Mouse (Mus musculus): ENCODE data around the gene Adgrd1. TPM values are rescaled to one million over a fixed set of nuclear protein-coding genes. Genes with fewer than 3 reads are reported as not detected.

The Adgrd1 gene
- polyA plus RNA-seq (2015; fragmentation: Nextera tagmentation; extraction: Ambion mirVana), result 0.11 and 0.21 TPM in 2 replicates

DNA sequence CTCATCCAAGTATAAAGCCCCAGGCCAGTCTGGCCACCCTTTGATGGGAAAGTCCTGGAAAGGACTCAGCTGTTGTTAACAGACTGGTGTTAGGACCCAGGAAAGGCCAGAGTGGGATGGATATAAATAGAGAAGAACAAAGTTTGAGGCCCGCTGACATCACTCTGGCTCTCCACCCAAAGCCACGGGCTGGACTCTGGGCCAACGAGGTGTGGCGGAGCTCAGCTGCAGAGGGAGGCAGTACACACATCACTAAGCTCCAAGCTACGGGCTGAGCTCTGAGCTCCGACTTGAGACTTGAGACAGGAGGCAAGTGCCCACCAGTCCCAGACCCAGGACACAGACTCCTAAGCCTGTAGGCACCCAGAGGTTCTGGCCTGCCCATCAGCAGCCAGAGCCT is at the start of gene Adgrd1:
Adgrd1 (plus strand) TSS at position 240 of the 400 bp plus-strand sequence.
- H3K27ac ChIP-seq (ENCODE audit: low read length), result no peak within 1 kb of the TSS
- ATAC-seq, result no peak
- 58% methylated on average over 6 of the region's 6 CpGs for WGBS
- no peak within 1 kb of the TSS for H3K9ac ChIP-seq (ENCODE audit: low read depth, low read length)
- H3K4me3 ChIP-seq (ENCODE audit: low read depth, low read length), result no peak within 1 kb of the TSS
- H3K9me3 ChIP-seq (replicated peaks; ENCODE audit: control insufficient read depth, low read length, poor library complexity, severe bottlenecking), result no peaks in the 10 kb centered on the region
- no peaks in the 10 kb centered on the region for H3K4me1 ChIP-seq (ENCODE audit: control insufficient read depth, insufficient read depth, low read length)
- H3K36me3 ChIP-seq (ENCODE audit: control insufficient read depth, insufficient read depth, low read length), result no peaks in the 10 kb centered on the region
- H3K27me3 ChIP-seq (ENCODE audit: control insufficient read depth, insufficient read depth, low read depth, low read length), result no peaks in the 10 kb centered on the region
- no peak within 1 kb of the TSS for H3K4me2 ChIP-seq (ENCODE audit: low read length)

DNA sequence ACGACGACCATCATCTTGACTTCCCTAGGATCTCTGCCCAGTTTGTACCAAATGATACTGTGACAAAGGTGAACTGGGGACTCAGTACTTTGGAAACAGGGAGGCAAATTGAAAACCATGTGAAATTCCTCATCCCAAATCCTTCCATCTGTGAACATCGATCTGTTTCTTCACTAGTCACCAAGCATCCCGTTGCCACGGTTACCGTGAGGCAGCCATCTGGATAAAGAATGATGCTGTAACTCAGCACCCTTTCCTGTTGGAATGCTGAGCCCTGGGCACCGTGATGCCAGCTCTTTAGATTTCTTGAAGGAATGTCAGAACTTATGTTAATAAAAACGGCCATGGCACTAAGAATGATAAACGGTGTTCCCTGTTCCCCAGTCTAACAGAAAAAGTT is 47.2 kb upstream of the Adgrd1 start:
- Histone ChIP-seq H3K4me3 (ENCODE audit: low read depth, low read length) (no peak overlapping the region), H3K36me3 (ENCODE audit: control insufficient read depth, insufficient read depth, low read length) (no peaks in the 10 kb centered on the region), H3K27ac (ENCODE audit: low read length) (no peak overlapping the region), H3K4me2 (ENCODE audit: low read length) (no peak overlapping the region), H3K9ac (ENCODE audit: low read depth, low read length) (no peak overlapping the region), H3K4me1 (ENCODE audit: control insufficient read depth, insufficient read depth, low read length) (peaks cover 36% of the 10 kb centered on the region), H3K9me3 (replicated peaks; ENCODE audit: control insufficient read depth, low read length, poor library complexity, severe bottlenecking) (no peaks in the 10 kb centered on the region), H3K27me3 (ENCODE audit: control insufficient read depth, insufficient read depth, low read depth, low read length) (no peaks in the 10 kb centered on the region)
- 52% methylated on average over 9 of the region's 9 CpGs for WGBS
- no peak for ATAC-seq

GRCm38 (mm10) chr5:129051910-129052309 is 44.6 kb upstream of the Adgrd1 start:
- Histone ChIP-seq H3K9ac (ENCODE audit: low read depth, low read length) (no peak overlapping the region), H3K4me1 (ENCODE audit: control insufficient read depth, insufficient read depth, low read length) (peaks cover 24% of the 10 kb centered on the region), H3K27ac (ENCODE audit: low read length) (no peak overlapping the region), H3K27me3 (ENCODE audit: control insufficient read depth, insufficient read depth, low read depth, low read length) (no peaks in the 10 kb centered on the region), H3K9me3 (replicated peaks; ENCODE audit: control insufficient read depth, low read length, poor library complexity, severe bottlenecking) (no peaks in the 10 kb centered on the region), H3K4me3 (ENCODE audit: low read depth, low read length) (no peak overlapping the region), H3K36me3 (ENCODE audit: control insufficient read depth, insufficient read depth, low read length) (no peaks in the 10 kb centered on the region), H3K4me2 (ENCODE audit: low read length) (no peak overlapping the region)
- ATAC-seq, result no peak
- 93% methylated on average over 3 of the region's 3 CpGs for WGBS

DNA sequence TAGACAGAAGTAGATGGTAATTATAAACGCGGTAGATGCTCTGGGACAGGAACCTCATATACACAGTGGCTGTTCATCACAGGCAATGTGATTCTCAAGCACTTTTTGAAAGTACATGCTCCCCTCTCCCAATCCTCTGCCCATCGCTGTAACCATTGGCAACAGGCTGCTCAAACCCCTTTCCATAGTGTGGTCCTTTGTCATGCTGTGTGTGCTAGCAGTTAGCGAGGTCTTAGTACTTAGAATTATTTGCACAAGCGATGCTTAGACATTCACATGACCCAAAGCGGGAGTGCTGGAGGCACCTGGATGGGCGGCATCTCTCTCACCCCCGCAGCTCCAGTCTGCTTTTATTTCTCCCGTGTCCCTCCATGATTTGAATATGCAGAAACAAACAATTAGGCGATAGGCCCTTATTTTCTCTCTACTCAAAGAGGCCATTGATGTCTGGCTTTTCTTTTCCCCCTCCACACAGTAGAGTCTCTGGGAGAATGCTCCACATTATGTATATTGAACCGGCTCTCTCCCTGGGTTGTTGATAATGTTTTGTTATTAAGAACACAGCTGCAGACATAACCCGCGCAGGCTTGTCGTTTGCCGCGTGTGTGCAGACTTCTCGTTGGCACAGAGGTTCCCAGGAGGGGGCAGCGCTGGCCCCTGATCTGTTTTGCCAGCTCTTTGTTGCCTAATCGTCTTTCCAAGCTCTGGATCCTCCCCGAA is 43.8 kb upstream of the Adgrd1 start:
- H3K4me2 ChIP-seq (ENCODE audit: low read length), result peak overlapping the region; percentile 19
- no peaks in the 10 kb centered on the region for H3K27me3 ChIP-seq (ENCODE audit: control insufficient read depth, insufficient read depth, low read depth, low read length)
- H3K27ac ChIP-seq (ENCODE audit: low read length), result peak overlapping the region; percentile 78
- peak; percentile 88 for ATAC-seq
- no peaks in the 10 kb centered on the region for H3K36me3 ChIP-seq (ENCODE audit: control insufficient read depth, insufficient read depth, low read length)
- H3K9me3 ChIP-seq (replicated peaks; ENCODE audit: control insufficient read depth, low read length, poor library complexity, severe bottlenecking), result no peaks in the 10 kb centered on the region
- H3K4me1 ChIP-seq (ENCODE audit: control insufficient read depth, insufficient read depth, low read length), result peaks cover 24% of the 10 kb centered on the region
- WGBS, result 4% methylated on average over 20 of the region's 20 CpGs
- no peak overlapping the region for H3K4me3 ChIP-seq (ENCODE audit: low read depth, low read length)
- H3K9ac ChIP-seq (ENCODE audit: low read depth, low read length), result peak overlapping the region; percentile 4

GRCm38 (mm10) chr5:129054675-129055284 is 41.8 kb upstream of the Adgrd1 start:
- H3K27me3 ChIP-seq (ENCODE audit: control insufficient read depth, insufficient read depth, low read depth, low read length), result no peaks in the 10 kb centered on the region
- H3K9me3 ChIP-seq (replicated peaks; ENCODE audit: control insufficient read depth, low read length, poor library complexity, severe bottlenecking), result no peaks in the 10 kb centered on the region
- H3K4me1 ChIP-seq (ENCODE audit: control insufficient read depth, insufficient read depth, low read length), result peaks cover 12% of the 10 kb centered on the region
- 86% methylated on average over 9 of the region's 9 CpGs for WGBS
- no peak overlapping the region for H3K4me3 ChIP-seq (ENCODE audit: low read depth, low read length)
- H3K9ac ChIP-seq (ENCODE audit: low read depth, low read length), result no peak overlapping the region
- no peak overlapping the region for H3K27ac ChIP-seq (ENCODE audit: low read length)
- no peak overlapping the region for H3K4me2 ChIP-seq (ENCODE audit: low read length)
- H3K36me3 ChIP-seq (ENCODE audit: control insufficient read depth, insufficient read depth, low read length), result no peaks in the 10 kb centered on the region
- ATAC-seq, result no peak

DNA sequence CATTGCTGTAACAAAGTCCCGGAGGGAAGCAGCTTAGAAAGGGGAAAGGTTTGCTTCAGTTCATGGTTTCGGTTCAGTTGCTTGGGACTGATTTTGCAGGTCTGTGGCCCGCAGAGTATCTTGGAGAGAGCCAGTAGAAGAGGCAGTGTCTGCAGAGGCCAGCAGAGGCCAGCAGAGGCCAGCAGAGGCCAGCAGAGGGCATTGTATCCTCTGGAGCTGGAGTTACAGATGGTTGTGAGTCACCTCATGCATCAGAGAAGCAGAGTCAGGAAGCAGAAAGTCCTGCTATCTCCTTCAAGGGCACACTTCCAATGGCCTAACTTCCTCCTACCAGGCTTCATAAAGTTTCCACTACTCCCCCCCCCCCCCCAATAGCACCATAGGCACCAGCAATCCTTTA is 37.4 kb upstream of the Adgrd1 start:
- Histone ChIP-seq H3K9ac (ENCODE audit: low read depth, low read length) (no peak overlapping the region), H3K27me3 (ENCODE audit: control insufficient read depth, insufficient read depth, low read depth, low read length) (no peaks in the 10 kb centered on the region), H3K4me2 (ENCODE audit: low read length) (no peak overlapping the region), H3K4me1 (ENCODE audit: control insufficient read depth, insufficient read depth, low read length) (peaks cover 5% of the 10 kb centered on the region; the same call in 1 of the 2 replicates), H3K27ac (ENCODE audit: low read length) (no peak overlapping the region), H3K4me3 (ENCODE audit: low read depth, low read length) (no peak overlapping the region), H3K9me3 (replicated peaks; ENCODE audit: control insufficient read depth, low read length, poor library complexity, severe bottlenecking) (no peaks in the 10 kb centered on the region), H3K36me3 (ENCODE audit: control insufficient read depth, insufficient read depth, low read length) (no peaks in the 10 kb centered on the region)
- 86% methylated on average over 3 of the region's 3 CpGs for WGBS
- no peak for ATAC-seq

DNA sequence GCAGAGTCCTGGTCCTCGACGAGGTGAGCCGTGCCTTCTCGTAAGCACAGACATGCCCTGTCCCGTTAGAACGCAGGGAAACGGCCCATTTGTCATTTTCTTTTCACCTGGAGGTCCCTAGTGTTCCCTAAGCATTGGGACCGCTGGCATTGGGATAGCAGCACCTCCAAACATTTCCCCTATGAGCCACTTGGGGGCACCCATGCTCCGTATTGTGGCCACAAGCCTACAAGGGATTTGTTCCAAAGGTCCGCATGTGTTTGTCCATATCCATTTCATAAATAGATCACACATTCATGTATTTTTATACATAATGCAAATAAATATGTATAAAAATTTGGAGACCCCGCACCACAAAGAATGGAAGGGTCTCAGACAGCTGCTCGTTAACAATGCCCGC is 35.0 kb upstream of the Adgrd1 start:
- 0 out of 2 replicates have a peak, but pooled peaks have one; percentile 25 for ATAC-seq
- H3K9ac ChIP-seq (ENCODE audit: low read depth, low read length), result no peak overlapping the region
- no peaks in the 10 kb centered on the region for H3K36me3 ChIP-seq (ENCODE audit: control insufficient read depth, insufficient read depth, low read length)
- H3K9me3 ChIP-seq (replicated peaks; ENCODE audit: control insufficient read depth, low read length, poor library complexity, severe bottlenecking), result no peaks in the 10 kb centered on the region
- no peaks in the 10 kb centered on the region for H3K27me3 ChIP-seq (ENCODE audit: control insufficient read depth, insufficient read depth, low read depth, low read length)
- no peak overlapping the region for H3K27ac ChIP-seq (ENCODE audit: low read length)
- no peak overlapping the region for H3K4me2 ChIP-seq (ENCODE audit: low read length)
- 18% methylated on average over 13 of the region's 13 CpGs for WGBS
- no peak overlapping the region for H3K4me3 ChIP-seq (ENCODE audit: low read depth, low read length)
- H3K4me1 ChIP-seq (ENCODE audit: control insufficient read depth, insufficient read depth, low read length), result peaks cover 5% of the 10 kb centered on the region; the same call in 1 of the 2 replicates

- 14% methylated on average over 21 of the region's 21 CpGs for WGBS
- H3K9me3 ChIP-seq (replicated peaks; ENCODE audit: control insufficient read depth, low read length, poor library complexity, severe bottlenecking), result no peaks in the 10 kb centered on the region
- peak overlapping the region; percentile 28 for H3K9ac ChIP-seq (ENCODE audit: low read depth, low read length)
- no peaks in the 10 kb centered on the region for H3K27me3 ChIP-seq (ENCODE audit: control insufficient read depth, insufficient read depth, low read depth, low read length)
- H3K4me3 ChIP-seq (ENCODE audit: low read depth, low read length), result peak overlapping the region; percentile 27
- peaks cover 5% of the 10 kb centered on the region; the same call in 1 of the 2 replicates for H3K4me1 ChIP-seq (ENCODE audit: control insufficient read depth, insufficient read depth, low read length)
- H3K36me3 ChIP-seq (ENCODE audit: control insufficient read depth, insufficient read depth, low read length), result no peaks in the 10 kb centered on the region
- no peak overlapping the region for H3K27ac ChIP-seq (ENCODE audit: low read length)
- peak overlapping the region; percentile 64 for H3K4me2 ChIP-seq (ENCODE audit: low read length)
- peak; percentile 64 for ATAC-seq
Measured at GRCm38 (mm10) chr5:129063037-129063791, 33.3 kb upstream of the Adgrd1 start.

DNA sequence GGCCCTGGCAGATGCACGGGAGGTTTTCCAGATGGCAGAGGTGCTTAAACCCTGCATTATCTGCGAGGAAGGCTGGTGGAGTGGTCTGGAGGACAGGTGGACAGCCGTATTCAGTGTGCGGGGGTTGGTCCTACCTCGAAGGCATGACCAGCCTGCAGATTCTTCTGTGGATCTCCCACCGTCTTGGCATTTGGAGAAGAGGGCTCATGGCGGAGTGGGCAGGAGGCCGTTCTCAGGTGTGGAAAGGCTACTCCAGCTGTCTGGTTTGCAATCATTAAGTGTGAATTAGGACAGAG is 32.8 kb upstream of the Adgrd1 start:
- no peaks in the 10 kb centered on the region for H3K27me3 ChIP-seq (ENCODE audit: control insufficient read depth, insufficient read depth, low read depth, low read length)

More for the DNA sequence above, 32.8 kb upstream of the Adgrd1 start:
- H3K4me3 ChIP-seq (ENCODE audit: low read depth, low read length), result peak overlapping the region; percentile 27
- 47% methylated on average over 8 of the region's 8 CpGs for WGBS
- H3K9ac ChIP-seq (ENCODE audit: low read depth, low read length), result peak overlapping the region; percentile 28
- peak; percentile 67 for ATAC-seq
- no peaks in the 10 kb centered on the region for H3K9me3 ChIP-seq (replicated peaks; ENCODE audit: control insufficient read depth, low read length, poor library complexity, severe bottlenecking)
- no peak overlapping the region for H3K27ac ChIP-seq (ENCODE audit: low read length)
- H3K4me2 ChIP-seq (ENCODE audit: low read length), result peak overlapping the region; percentile 64
- no peaks in the 10 kb centered on the region for H3K36me3 ChIP-seq (ENCODE audit: control insufficient read depth, insufficient read depth, low read length)
- peaks cover 5% of the 10 kb centered on the region; the same call in 1 of the 2 replicates for H3K4me1 ChIP-seq (ENCODE audit: control insufficient read depth, insufficient read depth, low read length)
